Mouse (Mus musculus): ENCODE data around the gene Sox5.

Sox5 gene

DNA sequence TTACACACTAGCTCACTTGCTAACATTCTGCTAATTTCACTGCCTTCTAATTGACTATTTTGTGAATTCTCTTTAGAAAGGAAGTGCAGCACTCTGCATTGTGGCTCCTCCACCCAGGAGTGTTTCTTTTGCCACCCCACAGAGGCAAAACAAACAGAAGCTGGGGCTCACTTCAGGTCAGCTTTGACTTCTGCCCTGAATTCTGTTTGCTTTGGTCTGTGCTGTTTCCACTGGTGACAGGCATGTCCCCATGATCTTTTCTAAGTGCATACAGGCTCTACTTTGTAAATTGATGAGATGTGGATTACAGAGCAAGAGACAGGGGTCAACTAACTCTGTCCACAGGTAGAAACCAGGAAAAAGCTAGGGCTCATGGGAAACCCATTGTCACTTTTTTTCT, 764.8 kb downstream of the Sox5 start:
- in situ Hi-C loops (cut with MboI; ENCODE audit: low pct_unique_long_range_greater_than_20kb in 1 of 2, low sequenced_read_pairs in 2 of 2, unreplicated experiment in 1 of 2), result no loop called here

DNA sequence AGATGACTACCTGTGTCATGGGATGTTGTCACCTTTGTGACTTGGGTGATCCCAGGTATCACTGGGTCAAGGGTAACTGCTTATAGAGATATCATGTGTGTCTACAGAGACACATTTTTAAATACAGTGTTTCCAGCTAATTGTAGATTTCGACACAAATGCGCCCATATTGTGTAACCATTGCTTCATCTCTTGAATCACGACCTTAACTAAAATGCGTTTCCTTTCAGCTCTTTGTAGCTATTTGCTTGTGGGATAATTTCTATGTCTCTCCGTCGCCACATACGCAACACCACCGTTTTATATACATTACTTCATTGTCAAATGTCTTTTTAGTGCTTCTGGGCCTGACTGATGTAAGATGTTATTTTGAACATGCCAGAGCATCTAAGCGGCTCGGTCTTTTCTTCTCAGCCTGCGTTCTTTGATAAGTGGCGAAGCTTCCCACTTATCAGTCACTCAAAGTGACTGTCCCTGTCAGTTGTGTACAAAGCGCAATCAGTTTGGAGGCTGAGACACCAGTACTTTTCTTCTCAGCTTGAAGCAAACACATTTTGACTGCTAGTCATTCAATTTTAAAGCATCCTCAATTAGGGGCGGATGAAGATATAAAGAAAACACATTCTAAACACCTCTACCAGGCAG, 769.8 kb downstream of the Sox5 start:
- in situ Hi-C loops (cut with MboI; ENCODE audit: low pct_unique_long_range_greater_than_20kb in 1 of 2, low sequenced_read_pairs in 2 of 2, unreplicated experiment in 1 of 2), result no loop called here

DNA sequence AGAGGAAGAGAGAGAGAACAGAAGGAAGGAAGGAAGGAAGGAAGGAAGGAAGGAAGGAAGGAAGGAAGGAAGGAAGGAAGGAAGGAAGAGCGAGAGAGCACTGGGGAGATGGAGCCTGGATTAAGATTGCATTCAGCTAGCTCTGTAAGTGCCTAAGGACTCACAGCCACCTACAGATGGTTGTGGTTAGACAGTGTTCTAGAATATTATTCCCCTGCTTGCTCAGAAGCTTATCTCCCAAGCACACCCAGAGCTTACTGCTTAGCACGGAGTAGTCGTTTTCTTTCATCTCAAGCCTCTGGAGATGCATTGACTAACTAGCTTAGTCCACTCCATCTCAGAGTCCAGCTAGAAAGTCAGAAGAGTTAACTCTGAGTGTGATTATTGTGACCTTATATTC, 770.8 kb downstream of the Sox5 start:
- in situ Hi-C loops (cut with MboI; ENCODE audit: low pct_unique_long_range_greater_than_20kb in 1 of 2, low sequenced_read_pairs in 2 of 2, unreplicated experiment in 1 of 2), result no loop called here

DNA sequence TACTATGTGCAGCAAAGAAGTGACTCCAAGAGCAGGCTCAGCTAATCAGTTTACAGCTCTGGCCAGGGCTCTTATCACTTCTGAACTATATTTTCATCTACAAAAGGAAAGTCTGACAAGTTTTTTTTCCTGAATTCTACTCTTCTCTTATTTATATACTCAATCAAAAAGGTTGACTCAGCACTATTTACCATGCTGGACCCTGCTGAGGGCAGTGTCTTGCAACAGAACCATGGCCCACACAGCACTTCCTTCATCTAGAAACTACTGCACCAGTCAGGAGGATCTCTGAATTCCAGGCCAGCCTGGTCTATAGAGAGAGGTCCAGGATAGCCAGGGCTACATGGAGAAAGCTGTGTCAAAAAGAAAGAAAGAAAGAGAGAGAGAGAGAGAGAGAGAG, 771.5 kb downstream of the Sox5 start:
- in situ Hi-C loops (cut with MboI; ENCODE audit: low pct_unique_long_range_greater_than_20kb in 1 of 2, low sequenced_read_pairs in 2 of 2, unreplicated experiment in 1 of 2), result no loop called here

DNA sequence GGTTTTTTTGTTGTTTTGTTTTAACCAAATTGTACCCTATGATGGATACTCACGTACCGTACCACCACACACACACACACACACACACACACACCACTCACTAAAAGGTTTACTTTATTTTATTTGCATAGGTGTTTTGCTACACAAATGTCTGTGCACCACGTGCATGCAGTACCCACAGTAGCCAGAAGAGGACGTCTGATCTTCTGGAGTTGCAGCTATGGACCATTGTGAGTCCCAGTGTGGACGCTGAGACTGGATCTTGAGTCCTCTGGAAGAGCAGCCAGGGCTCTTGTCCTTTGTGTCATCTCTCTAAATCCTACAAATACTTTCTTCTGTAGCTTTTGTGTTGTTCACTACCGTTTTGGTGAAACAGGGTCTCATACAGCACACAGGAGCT, 776.6 kb downstream of the Sox5 start:
- in situ Hi-C loops (cut with MboI; ENCODE audit: low pct_unique_long_range_greater_than_20kb in 1 of 2, low sequenced_read_pairs in 2 of 2, unreplicated experiment in 1 of 2), result no loop called here

DNA sequence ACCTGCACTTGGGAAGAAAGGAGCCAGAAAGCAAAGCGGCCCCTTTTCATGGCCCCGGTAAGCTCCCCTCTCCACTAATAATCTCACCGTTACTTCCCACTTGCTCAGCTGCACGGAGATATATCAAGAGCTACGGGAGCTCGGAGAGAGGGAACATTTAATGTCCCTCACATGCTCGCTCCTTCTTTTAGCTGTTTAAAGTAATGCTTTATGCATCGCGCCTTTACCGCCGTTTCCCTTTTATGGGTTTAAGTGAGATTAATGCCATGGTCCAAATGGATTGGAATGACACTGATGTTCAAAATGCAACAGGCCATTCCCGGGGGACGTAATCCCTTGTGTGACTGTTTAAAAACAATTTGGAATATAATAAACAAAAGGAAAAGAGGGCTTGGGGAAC, 783.6 kb downstream of the Sox5 start:
- in situ Hi-C loops (cut with MboI; ENCODE audit: low pct_unique_long_range_greater_than_20kb in 1 of 2, low sequenced_read_pairs in 2 of 2, unreplicated experiment in 1 of 2), result no loop called here

DNA sequence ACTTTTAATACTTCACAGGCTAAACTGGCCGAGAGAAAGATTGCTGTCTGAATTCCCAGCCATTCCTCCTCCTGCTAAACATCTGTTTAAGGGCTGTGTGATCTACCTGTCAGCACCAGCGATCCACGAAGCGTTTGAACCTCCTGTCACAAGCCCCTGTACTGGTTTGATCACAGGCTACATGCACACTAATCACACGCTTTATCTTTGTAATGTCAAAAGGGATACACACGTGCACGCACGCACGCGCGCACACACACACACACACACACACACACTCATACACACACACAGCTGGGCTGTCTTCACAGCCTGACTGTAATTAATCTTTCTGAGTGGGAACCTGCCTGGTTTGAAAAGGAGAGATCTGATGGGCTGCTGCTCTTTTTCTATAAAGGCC, 784.2 kb downstream of the Sox5 start:
- in situ Hi-C loops (cut with MboI; ENCODE audit: low pct_unique_long_range_greater_than_20kb in 1 of 2, low sequenced_read_pairs in 2 of 2, unreplicated experiment in 1 of 2), result no loop called here

DNA sequence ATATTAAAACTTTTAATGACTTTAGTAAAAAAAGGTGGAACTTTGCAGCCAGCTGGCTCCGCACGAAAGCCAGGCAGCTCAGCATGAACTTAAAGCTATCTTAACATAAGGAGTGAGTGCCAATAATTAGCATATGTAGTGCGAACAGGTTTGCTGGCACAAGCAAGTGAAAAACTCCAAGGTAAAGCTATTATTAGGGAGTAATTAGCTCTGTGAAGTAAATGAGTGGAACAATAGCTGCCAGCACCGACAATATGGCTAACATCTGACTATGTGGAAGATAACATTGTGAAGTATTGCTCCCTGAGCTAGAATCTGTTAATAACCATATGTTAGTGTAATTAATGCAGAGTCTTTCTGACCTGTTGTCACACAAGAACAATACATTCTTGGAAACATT, 786.7 kb downstream of the Sox5 start:
- in situ Hi-C loops (cut with MboI; ENCODE audit: low pct_unique_long_range_greater_than_20kb in 1 of 2, low sequenced_read_pairs in 2 of 2, unreplicated experiment in 1 of 2), result no loop called here

DNA sequence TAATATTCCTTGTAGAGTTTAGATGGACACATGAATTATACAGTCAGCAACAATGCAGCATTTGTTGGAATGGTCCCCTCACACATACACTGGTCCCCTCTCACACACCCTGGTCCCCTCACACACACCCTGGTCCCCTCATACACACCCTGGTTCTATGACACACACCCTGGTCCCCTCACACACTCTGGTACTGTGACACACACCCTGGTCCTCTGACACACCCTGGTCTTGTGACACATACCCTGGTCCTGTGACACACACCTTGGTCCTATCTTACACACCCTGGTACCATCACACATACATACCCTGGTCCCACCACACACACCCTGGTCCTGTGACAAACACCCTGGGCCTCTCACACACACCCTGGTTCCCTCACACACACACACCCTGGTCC, 794.2 kb downstream of the Sox5 start:
- in situ Hi-C loops (cut with MboI; ENCODE audit: low pct_unique_long_range_greater_than_20kb in 1 of 2, low sequenced_read_pairs in 2 of 2, unreplicated experiment in 1 of 2), result no loop called here

DNA sequence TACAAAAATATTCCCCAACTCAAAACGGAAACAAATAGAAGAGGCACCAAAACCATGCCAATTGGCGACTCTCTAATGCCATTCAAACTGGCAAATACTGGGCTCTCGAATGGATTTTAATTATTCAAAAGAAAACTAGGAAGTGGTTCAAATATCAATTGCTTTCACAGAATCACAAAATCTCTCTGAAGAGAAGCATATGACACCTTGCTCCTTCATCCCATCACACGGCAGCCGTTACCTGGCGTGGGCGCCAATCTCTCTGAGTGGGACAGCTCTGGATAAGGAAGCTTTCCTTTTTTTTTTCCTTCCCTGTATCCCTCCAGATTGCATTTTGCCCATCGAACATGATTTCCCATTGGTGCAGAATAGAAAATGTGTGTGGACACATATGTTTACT, 801.6 kb downstream of the Sox5 start:
- in situ Hi-C loops (cut with MboI; ENCODE audit: low pct_unique_long_range_greater_than_20kb in 1 of 2, low sequenced_read_pairs in 2 of 2, unreplicated experiment in 1 of 2), result no loop called here

DNA sequence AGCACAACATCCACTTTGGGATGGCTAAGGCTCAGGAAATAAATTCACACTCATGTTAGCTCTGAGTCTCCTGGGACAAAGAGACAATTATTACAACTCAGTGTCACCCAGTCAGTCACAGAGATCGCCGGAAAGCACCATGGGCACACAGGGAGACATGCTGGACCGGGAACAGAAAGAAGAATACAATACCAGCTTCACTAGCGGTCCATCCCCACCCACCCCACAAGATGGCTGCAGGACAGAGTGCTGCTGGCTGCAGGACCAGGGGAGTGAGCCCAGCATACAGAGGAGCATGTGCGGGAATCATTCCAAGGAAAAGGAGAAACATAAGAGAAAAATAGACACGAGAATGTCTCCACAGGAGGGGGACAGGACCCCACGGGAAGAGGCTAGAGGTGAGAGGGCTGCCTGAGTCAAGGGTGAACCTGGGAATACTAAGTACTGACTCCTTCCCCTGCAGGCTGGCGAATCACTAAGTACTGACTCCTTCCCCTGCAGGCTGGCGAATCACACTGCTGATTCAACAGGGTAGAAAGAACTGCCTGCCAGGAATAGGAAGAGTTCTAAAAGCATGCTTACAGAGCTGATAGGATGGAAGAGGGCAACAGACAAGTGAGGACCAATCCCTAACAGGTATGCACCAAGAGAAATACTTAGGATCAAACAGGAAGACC, 813.9 kb downstream of the Sox5 start:
- in situ Hi-C loops (cut with MboI; ENCODE audit: low pct_unique_long_range_greater_than_20kb in 1 of 2, low sequenced_read_pairs in 2 of 2, unreplicated experiment in 1 of 2), result no loop called here

DNA sequence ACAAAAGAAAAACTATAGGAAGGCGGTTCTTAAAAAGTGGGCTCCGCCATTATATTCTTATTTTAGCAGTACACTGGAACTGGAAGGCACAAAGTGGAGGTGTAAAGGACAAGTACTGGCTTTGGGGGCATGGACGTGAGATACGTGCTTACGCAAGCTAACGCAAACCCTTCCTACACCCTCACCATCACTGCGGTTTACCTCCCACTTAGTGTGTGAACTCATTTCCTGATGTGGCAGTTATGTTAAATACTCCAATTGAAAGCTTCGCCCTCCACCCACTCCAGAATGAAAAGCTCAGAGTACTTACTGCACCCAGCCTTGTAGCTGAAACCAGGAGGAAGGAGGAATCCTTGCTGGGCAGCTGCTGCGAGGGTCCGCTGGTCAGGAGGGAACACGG, 821.3 kb downstream of the Sox5 start:
- in situ Hi-C loops (cut with MboI; ENCODE audit: low pct_unique_long_range_greater_than_20kb in 1 of 2, low sequenced_read_pairs in 2 of 2, unreplicated experiment in 1 of 2), result no loop called here

DNA sequence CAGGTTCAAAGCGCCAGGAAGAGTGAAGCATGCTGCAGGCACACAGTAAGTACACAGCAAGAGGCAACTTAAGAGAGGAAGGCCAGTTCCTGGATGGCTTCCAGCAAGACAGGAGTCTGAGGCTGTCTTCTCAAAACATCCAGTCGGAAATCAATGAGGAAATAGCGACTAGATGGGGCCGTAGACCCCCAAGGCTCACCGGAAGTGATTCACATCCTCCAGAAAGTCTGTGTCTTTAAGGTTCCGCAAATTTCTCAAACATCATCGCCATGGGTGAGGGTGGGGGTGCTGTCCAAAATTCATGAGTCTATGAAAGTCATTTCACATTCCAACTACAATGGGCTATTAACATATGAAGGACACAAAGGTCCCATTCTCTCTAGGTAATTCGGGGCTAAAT, 821.7 kb downstream of the Sox5 start:
- in situ Hi-C loops (cut with MboI; ENCODE audit: low pct_unique_long_range_greater_than_20kb in 1 of 2, low sequenced_read_pairs in 2 of 2, unreplicated experiment in 1 of 2), result no loop called here

DNA sequence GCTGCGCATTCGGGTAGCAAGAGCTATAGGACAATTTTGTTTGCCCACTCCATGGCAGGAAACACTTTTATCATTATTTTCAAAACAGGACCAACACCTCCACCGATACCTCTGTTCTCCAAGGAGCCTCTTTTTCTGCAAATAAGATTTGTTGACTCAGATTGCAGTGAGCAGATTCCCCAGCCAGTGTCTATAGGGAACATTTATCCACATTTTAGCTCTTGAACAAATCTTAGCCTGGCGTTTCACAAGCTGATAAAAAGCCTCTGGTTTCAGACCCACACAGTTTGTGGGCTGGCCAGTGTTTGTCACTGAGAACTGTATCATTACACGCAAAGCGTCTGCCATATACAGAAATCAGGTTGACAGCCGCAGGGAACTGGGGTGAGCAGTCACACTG, 823.4 kb downstream of the Sox5 start:
- in situ Hi-C loops (cut with MboI; ENCODE audit: low pct_unique_long_range_greater_than_20kb in 1 of 2, low sequenced_read_pairs in 2 of 2, unreplicated experiment in 1 of 2), result no loop called here

DNA sequence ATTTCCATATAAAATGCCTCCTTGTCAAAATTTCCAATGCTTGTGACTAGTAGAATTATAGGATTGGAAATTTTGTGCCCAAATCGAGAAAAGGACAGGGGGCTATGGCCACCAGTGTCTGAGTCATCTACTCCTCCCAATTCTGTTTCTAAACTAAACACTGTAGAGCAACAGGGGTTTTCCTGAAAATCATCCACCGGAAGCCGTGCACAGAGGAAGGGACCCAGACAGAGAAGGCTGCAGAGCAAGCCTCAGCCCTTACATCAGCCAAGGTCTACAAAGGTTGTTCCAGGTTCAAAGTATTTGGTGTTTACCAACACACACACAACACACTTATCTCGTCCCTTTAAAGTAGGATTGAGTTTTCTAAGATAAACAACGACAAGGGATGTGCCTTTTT, 824.7 kb downstream of the Sox5 start:
- in situ Hi-C loops (cut with MboI; ENCODE audit: low pct_unique_long_range_greater_than_20kb in 1 of 2, low sequenced_read_pairs in 2 of 2, unreplicated experiment in 1 of 2), result no loop called here

DNA sequence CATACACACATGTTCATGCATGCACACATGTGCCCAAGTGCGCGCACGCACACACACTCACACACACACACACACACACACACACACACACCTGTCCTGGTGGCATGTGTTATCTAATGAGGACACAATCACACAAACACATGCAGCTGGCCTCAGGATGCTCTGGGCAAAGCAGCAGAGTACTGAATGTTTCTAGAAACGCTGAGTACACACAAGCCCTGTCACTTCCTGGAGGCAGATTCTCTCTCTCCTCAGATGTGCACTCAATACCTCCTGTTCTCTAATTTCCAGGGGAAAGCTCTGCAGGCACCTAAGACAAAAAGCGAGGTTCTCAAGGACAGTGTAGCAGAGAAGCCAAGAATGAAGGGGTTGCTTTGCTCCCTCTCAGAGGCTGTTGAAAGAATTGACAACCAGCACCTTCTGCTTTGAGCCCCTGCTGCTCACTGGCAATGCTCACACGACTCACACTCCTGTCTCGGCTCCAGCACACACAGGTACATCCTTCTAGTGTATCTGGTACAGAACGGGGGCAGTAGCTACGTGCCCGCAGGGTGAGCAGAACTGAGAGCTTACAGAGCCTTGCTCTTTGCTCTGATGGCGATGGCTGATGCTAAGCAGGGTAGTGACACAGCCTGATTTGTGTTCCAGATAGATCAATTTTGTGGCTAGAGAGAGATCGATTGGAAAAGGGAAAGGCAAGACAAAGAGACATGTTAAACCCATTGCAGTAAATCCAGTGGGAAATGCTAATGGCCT, 833.0 kb downstream of the Sox5 start:
- in situ Hi-C loops (cut with MboI; ENCODE audit: low pct_unique_long_range_greater_than_20kb in 1 of 2, low sequenced_read_pairs in 2 of 2, unreplicated experiment in 1 of 2), result no loop called here

DNA sequence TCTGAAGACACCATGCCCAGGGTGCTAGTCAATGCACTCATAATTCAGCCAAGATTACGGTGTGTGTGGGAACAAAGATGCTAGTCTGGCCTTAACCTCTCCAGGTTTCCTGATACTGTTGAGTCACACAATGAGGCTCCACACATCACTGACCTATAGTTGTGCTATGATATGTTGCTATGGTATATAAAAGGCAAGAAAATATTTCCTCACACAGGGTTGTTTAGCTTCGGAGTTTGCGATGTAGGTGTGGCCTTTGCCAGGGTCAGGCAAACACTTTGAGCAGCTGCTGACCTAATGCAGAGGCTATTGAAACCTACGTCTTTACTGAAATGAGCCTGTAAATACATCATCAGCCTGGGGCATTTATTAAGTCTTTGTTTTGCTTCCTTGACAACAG, 833.7 kb downstream of the Sox5 start:
- in situ Hi-C loops (cut with MboI; ENCODE audit: low pct_unique_long_range_greater_than_20kb in 1 of 2, low sequenced_read_pairs in 2 of 2, unreplicated experiment in 1 of 2), result no loop called here

DNA sequence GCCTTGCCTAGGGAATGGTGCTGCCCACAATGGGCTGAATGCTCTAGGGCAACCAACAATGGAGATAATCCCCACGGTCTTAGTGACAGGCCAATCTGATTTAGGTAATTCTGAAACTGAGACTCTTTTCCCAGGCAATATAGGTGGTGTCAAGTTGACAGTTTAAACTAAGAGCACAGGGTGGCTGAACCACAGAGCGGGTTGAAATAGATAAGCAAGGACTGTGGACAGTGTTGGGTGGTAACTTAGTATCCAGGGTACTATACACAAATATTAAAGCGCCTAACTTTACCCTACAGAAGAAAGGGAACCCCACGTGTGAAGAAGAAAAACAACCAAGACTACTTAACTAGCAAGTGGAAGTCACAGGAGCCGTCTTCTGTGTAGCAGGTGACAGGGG, 838.7 kb downstream of the Sox5 start:
- in situ Hi-C loops (cut with MboI; ENCODE audit: low pct_unique_long_range_greater_than_20kb in 1 of 2, low sequenced_read_pairs in 2 of 2, unreplicated experiment in 1 of 2), result no loop called here

DNA sequence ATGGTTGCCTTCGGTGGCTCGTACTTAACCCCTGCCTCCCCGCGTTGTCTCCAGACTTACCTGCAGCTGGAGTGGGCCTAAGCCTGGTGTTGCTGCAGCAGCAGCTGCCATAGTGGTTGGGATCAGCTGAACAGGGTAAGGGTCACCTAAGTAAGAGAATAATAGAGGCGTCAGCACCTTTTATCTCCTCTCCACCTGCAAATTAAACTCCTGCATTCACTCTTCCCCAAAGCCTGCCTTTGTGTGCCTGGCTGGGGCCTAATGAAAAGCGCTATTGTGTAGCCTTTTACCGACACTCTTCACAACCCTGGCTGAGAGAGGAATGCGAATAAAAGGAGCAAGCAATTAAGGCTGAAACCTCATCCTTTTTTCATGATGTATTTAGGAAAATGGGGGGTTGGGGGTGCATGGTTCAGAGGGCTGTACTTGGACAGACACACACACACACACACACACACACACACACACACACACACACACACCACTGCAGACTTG, 840.4 kb downstream of the Sox5 start:
- in situ Hi-C loops (cut with MboI; ENCODE audit: low pct_unique_long_range_greater_than_20kb in 1 of 2, low sequenced_read_pairs in 2 of 2, unreplicated experiment in 1 of 2), result no loop called here

DNA sequence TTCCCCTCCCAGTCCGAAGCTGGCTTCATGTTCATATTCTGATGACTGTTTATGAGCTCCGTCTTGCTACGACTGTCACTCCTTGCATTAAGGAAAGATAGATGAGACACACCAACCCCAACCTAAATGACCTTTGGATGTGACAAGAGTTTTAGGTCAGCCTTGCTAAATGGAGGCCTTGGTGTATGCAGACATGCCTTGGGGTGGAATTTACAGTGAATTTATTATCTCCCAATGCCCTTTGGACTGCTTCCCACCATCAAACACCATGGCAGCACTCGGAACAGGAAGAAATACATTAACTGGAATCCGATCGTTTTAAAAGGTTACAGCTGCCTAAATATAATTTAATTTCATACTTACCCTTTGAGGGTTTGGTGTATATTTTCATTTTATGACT, 858.6 kb downstream of the Sox5 start:
- in situ Hi-C loops (cut with MboI; ENCODE audit: low pct_unique_long_range_greater_than_20kb in 1 of 2, low sequenced_read_pairs in 2 of 2, unreplicated experiment in 1 of 2), result no loop called here
